Mouse (Mus musculus) liver, embryonic 15.5 days (tissue): Measurements from ENCODE around the gene Gm3526. TPM values are rescaled to one million over a fixed set of nuclear protein-coding genes. Genes with fewer than 3 reads are reported as not detected.
"Not testable (repeated sequence)": the region's sequence is repeated elsewhere in the genome, so short reads cannot be mapped to it uniquely, and the experiment has no call there.

Source experiments
- ATAC-seq: fragments of 200-750 bp; cut with Nextera tagmentation; 2 replicates; pipeline ENCODE4 v1.8.0; 2017; ENCODE audit warnings: moderate number of reproducible peaks, mild to moderate bottlenecking, moderate library complexity; ENCODE audit not compliant: insufficient read depth
- H3K27ac ChIP-seq: fragments of 300-500 bp; sonication (generic); replicated peaks from 2 replicates; pipeline ENCODE4 v1.5.1; 2015; ENCODE audit warnings: mild to moderate bottlenecking, inconsistent platforms
- H3K27me3 ChIP-seq: fragments of 300-500 bp; sonication (generic); 2 replicates; pipeline ENCODE4 v1.6.1; 2015; ENCODE audit warnings: mild to moderate bottlenecking, inconsistent platforms
- H3K36me3 ChIP-seq: fragments of 300-500 bp; sonication (generic); replicated peaks from 2 replicates; pipeline ENCODE4 v1.6.1; 2015; ENCODE audit warnings: moderate library complexity, mild to moderate bottlenecking, inconsistent platforms
- H3K4me1 ChIP-seq: fragments of 300-500 bp; sonication (generic); replicated peaks from 2 replicates; pipeline ENCODE4 v1.6.1; 2015; ENCODE audit warnings: inconsistent platforms
- H3K4me2 ChIP-seq: fragments of 300-500 bp; sonication (generic); 2 replicates; pipeline ENCODE4 v1.6.1; 2015; ENCODE audit warnings: moderate library complexity, mild to moderate bottlenecking, inconsistent platforms
- H3K4me3 ChIP-seq: fragments of 300-500 bp; sonication (generic); replicated peaks from 2 replicates; pipeline ENCODE4 v1.5.1; 2015; ENCODE audit warnings: mild to moderate bottlenecking, inconsistent platforms
- H3K9ac ChIP-seq: fragments of 300-500 bp; sonication (generic); 2 replicates; pipeline ENCODE4 v1.6.1; 2015; ENCODE audit warnings: moderate library complexity, mild to moderate bottlenecking, inconsistent platforms
- H3K9me3 ChIP-seq: fragments of 300-500 bp; sonication (generic); replicated peaks from 2 replicates; pipeline ENCODE4 v1.6.1; 2016; ENCODE audit warnings: inconsistent platforms
- WGBS: fragments of 180-500 bp; shearing (Covaris S2); methylation state at CpG from one replicate; pipeline ENCODE4 v1.1.7; 2015; ENCODE audit warnings: mixed read lengths; ENCODE audit not compliant: insufficient replicate concordance; 5-methylcytosine and 5-hydroxymethylcytosine counted together
- polyA plus RNA-seq: library from polyadenylated mRNA; unstranded; fragments of >200 nt; fragmentation: Nextera tagmentation; extraction: Ambion mirVana; gene quantifications from 2 replicates; pipeline ENCODE4 v1.2.1, GENCODE M21; 2015

The Gm3526 gene
- polyA plus RNA-seq = not detected in 2 replicates

GRCm38 (mm10) chr14:5260480-5260879 lies at the start of gene Gm3526:
Gm3526 (minus strand) TSS chr14:5260580.
- not testable (repeated sequence) for H3K36me3 ChIP-seq, H3K4me1 ChIP-seq, H3K9me3 ChIP-seq, H3K27ac ChIP-seq, H3K9ac ChIP-seq, H3K4me3 ChIP-seq, H3K4me2 ChIP-seq, H3K27me3 ChIP-seq, ATAC-seq
- no CpG with 5 or more reads among the region's 1 CpGs for WGBS

Other genes with a start within 250 kb of the Gm3526 start
- not detected in 2 replicates for gene Gm3298, start 244.7 kb downstream of the Gm3526 start, polyA plus RNA-seq
- gene 4930555G01Rik, start 210.0 kb downstream of the Gm3526 start, polyA plus RNA-seq = not detected in 2 replicates
- gene Gm8281, start 189.5 kb downstream of the Gm3526 start, polyA plus RNA-seq = not detected in 2 replicates
- not detected in 2 replicates for gene Gm8279, start 129.1 kb downstream of the Gm3526 start, polyA plus RNA-seq
- not detected in 2 replicates for gene Gm3317, start 96.0 kb downstream of the Gm3526 start, polyA plus RNA-seq
- gene Gm8271, start 74.8 kb downstream of the Gm3526 start, polyA plus RNA-seq = not detected in 2 replicates
- gene Gm3542, start 74.3 kb upstream of the Gm3526 start, polyA plus RNA-seq = not detected in 2 replicates
- gene Gm3500, start 128.5 kb upstream of the Gm3526 start, polyA plus RNA-seq = not detected in 2 replicates
- gene Gm3194, start 194.9 kb upstream of the Gm3526 start, polyA plus RNA-seq = not detected in 2 replicates
- not detected in 2 replicates for gene Gm8246, start 217.2 kb upstream of the Gm3526 start, polyA plus RNA-seq
- gene Gm3187, start 223.6 kb upstream of the Gm3526 start, polyA plus RNA-seq = not detected in 2 replicates
- gene Gm3488, start 241.1 kb upstream of the Gm3526 start, polyA plus RNA-seq = not detected in 2 replicates